Mouse (Mus musculus): ENCODE data around the gene Edn2. TPM values are rescaled to one million over a fixed set of nuclear protein-coding genes. Genes with fewer than 3 reads are reported as not detected.

Edn2 gene
- polyA plus RNA-seq, 1 experiment from 2014 or later = not detected

GRCm38 (mm10) chr4:120188651-120189161 is 27.7 kb downstream of the Edn2 start:
- Histone ChIP-seq H3K4me1 (ENCODE audit: control insufficient read depth, insufficient read depth, low read length) (no peaks in the 10 kb centered on the region), H3K4me3 (ENCODE audit: low read length) (no peak overlapping the region), H3K9ac (ENCODE audit: low read depth, low read length) (no peak overlapping the region), H3K4me2 (replicated peaks; ENCODE audit: low read depth, low read length) (no peak overlapping the region), H3K27me3 (ENCODE audit: control insufficient read depth, insufficient read depth, low read length) (no peaks in the 10 kb centered on the region), H3K36me3 (ENCODE audit: control insufficient read depth, insufficient read depth, low read length) (no peaks in the 10 kb centered on the region), H3K9me3 (ENCODE audit: control insufficient read depth, low read length) (no peaks in the 10 kb centered on the region), H3K27ac (ENCODE audit: low read depth, low read length) (no peak overlapping the region)
- WGBS = 65% methylated on average over 10 of the region's 10 CpGs
- no peak for ATAC-seq (ENCODE audit: low FRiP score, low TSS enrichment)

- Histone ChIP-seq H3K9me3 (ENCODE audit: control insufficient read depth, low read length) (no peaks in the 10 kb centered on the region), H3K4me2 (replicated peaks; ENCODE audit: low read depth, low read length) (no peak overlapping the region), H3K27ac (ENCODE audit: low read depth, low read length) (no peak overlapping the region), H3K27me3 (ENCODE audit: control insufficient read depth, insufficient read depth, low read length) (no peaks in the 10 kb centered on the region), H3K36me3 (ENCODE audit: control insufficient read depth, insufficient read depth, low read length) (no peaks in the 10 kb centered on the region), H3K9ac (ENCODE audit: low read depth, low read length) (no peak overlapping the region), H3K4me3 (ENCODE audit: low read length) (no peak overlapping the region), H3K4me1 (ENCODE audit: control insufficient read depth, insufficient read depth, low read length) (no peaks in the 10 kb centered on the region)
- 21% methylated on average over 2 of the region's 2 CpGs for WGBS
- ATAC-seq (ENCODE audit: low FRiP score, low TSS enrichment) = no peak
Observed at GRCm38 (mm10) chr4:120189941-120190340, 28.9 kb downstream of the Edn2 start.

DNA sequence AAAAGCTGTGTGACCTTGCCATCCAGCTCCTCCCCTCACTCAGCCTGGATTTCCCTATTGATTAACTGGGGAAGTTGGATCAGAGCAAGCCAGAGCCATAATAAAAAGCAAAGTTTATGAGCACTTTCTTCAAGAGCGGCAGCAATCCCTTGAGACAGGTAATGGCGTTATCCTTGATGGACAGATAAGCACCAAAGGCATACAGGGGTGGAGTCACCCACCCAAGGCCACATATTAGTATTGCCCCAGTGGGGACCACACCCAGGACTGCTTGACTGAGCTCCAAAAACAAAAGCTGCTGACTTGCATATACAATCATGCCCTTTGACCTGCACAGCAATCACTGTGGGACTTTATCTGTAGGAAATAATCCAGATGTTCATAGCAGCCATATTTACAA is 31.0 kb downstream of the Edn2 start:
- H3K36me3 ChIP-seq (ENCODE audit: control insufficient read depth, insufficient read depth, low read length) = no peaks in the 10 kb centered on the region
- H3K27ac ChIP-seq (ENCODE audit: low read depth, low read length) = no peak overlapping the region
- no peak overlapping the region for H3K9ac ChIP-seq (ENCODE audit: low read depth, low read length)
- H3K9me3 ChIP-seq (ENCODE audit: control insufficient read depth, low read length) = no peaks in the 10 kb centered on the region
- H3K4me1 ChIP-seq (ENCODE audit: control insufficient read depth, insufficient read depth, low read length) = no peaks in the 10 kb centered on the region
- WGBS = 58% methylated on average over 2 of the region's 2 CpGs
- H3K4me2 ChIP-seq (replicated peaks; ENCODE audit: low read depth, low read length) = no peak overlapping the region
- no peak for ATAC-seq (ENCODE audit: low FRiP score, low TSS enrichment)
- H3K27me3 ChIP-seq (ENCODE audit: control insufficient read depth, insufficient read depth, low read length) = no peaks in the 10 kb centered on the region
- no peak overlapping the region for H3K4me3 ChIP-seq (ENCODE audit: low read length)

GRCm38 (mm10) chr4:120194026-120194425 is 33.0 kb downstream of the Edn2 start:
- ATAC-seq (ENCODE audit: low FRiP score, low TSS enrichment) = no peak
- 85% methylated on average over 5 of the region's 5 CpGs for WGBS

GRCm38 (mm10) chr4:120194965-120195364 is 34.0 kb downstream of the Edn2 start:
- no peak for ATAC-seq (ENCODE audit: low FRiP score, low TSS enrichment)
- no peaks in the 10 kb centered on the region for H3K27me3 ChIP-seq (ENCODE audit: control insufficient read depth, insufficient read depth, low read length)
- no peak overlapping the region for H3K27ac ChIP-seq (ENCODE audit: low read depth, low read length)
- H3K4me1 ChIP-seq (ENCODE audit: control insufficient read depth, insufficient read depth, low read length) = no peaks in the 10 kb centered on the region
- H3K4me3 ChIP-seq (ENCODE audit: low read length) = no peak overlapping the region
- H3K9ac ChIP-seq (ENCODE audit: low read depth, low read length) = no peak overlapping the region
- no peaks in the 10 kb centered on the region for H3K36me3 ChIP-seq (ENCODE audit: control insufficient read depth, insufficient read depth, low read length)
- no peaks in the 10 kb centered on the region for H3K9me3 ChIP-seq (ENCODE audit: control insufficient read depth, low read length)
- no peak overlapping the region for H3K4me2 ChIP-seq (replicated peaks; ENCODE audit: low read depth, low read length)

More at GRCm38 (mm10) chr4:120194026-120194425, 33.0 kb downstream of the Edn2 start:
- H3K4me2 ChIP-seq (replicated peaks; ENCODE audit: low read depth, low read length) = no peak overlapping the region
- H3K9me3 ChIP-seq (ENCODE audit: control insufficient read depth, low read length) = no peaks in the 10 kb centered on the region
- H3K4me1 ChIP-seq (ENCODE audit: control insufficient read depth, insufficient read depth, low read length) = no peaks in the 10 kb centered on the region
- no peak overlapping the region for H3K27ac ChIP-seq (ENCODE audit: low read depth, low read length)
- no peak overlapping the region for H3K9ac ChIP-seq (ENCODE audit: low read depth, low read length)
- no peak overlapping the region for H3K4me3 ChIP-seq (ENCODE audit: low read length)
- H3K27me3 ChIP-seq (ENCODE audit: control insufficient read depth, insufficient read depth, low read length) = no peaks in the 10 kb centered on the region
- no peaks in the 10 kb centered on the region for H3K36me3 ChIP-seq (ENCODE audit: control insufficient read depth, insufficient read depth, low read length)

DNA sequence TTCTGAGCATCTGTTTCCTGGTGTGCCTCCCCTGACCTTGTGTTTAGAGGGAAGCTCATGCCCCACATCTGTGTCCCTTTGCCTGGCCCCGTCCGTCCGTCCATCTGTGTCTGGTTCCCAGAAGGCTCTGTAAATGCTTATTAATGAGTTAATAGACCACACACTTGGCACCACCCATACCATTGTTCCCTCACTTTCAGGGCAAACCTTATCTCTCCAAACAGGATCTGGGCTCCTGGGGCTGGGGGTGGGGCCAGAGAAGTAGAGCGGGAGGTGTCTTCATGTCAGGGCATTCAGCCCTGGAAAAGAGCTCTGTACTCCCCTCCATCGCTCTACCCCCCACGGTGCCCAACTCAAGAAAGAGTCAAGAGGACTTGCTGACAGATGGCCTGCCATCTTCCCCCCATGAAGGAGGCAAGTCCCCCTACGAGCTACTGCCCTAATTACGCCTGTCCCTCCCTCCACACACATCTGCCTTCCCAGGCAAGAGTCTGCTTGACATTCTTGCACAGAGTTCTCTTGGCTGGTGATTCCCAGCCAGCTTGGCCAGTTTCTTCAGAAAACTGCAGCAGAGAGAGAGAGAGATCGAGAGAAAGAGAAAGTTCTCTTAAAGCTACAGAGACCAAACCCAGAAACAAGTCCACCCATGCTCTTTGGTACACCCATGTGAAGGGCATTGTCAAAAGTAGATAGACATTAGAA is 38.3 kb downstream of the Edn2 start:
- H3K4me1 ChIP-seq (ENCODE audit: control insufficient read depth, insufficient read depth, low read length) = 0 out of 2 replicates have a peak, but pooled peaks cover 3% of the 10 kb centered on the region
- H3K9me3 ChIP-seq (ENCODE audit: control insufficient read depth, low read length) = no peaks in the 10 kb centered on the region
- H3K36me3 ChIP-seq (ENCODE audit: control insufficient read depth, insufficient read depth, low read length) = no peaks in the 10 kb centered on the region
- 50% methylated on average over 9 of the region's 9 CpGs for WGBS
- no peak overlapping the region for H3K4me2 ChIP-seq (replicated peaks; ENCODE audit: low read depth, low read length)
- H3K9ac ChIP-seq (ENCODE audit: low read depth, low read length) = no peak overlapping the region
- H3K27ac ChIP-seq (ENCODE audit: low read depth, low read length) = no peak overlapping the region
- H3K27me3 ChIP-seq (ENCODE audit: control insufficient read depth, insufficient read depth, low read length) = no peaks in the 10 kb centered on the region
- ATAC-seq (ENCODE audit: low FRiP score, low TSS enrichment) = no peak
- H3K4me3 ChIP-seq (ENCODE audit: low read length) = no peak overlapping the region

- no peak for ATAC-seq (ENCODE audit: low FRiP score, low TSS enrichment)
- Histone ChIP-seq H3K9ac (ENCODE audit: low read depth, low read length) (no peak overlapping the region), H3K4me1 (ENCODE audit: control insufficient read depth, insufficient read depth, low read length) (0 out of 2 replicates have a peak, but pooled peaks cover 6% of the 10 kb centered on the region), H3K27ac (ENCODE audit: low read depth, low read length) (no peak overlapping the region), H3K36me3 (ENCODE audit: control insufficient read depth, insufficient read depth, low read length) (no peaks in the 10 kb centered on the region), H3K4me3 (ENCODE audit: low read length) (no peak overlapping the region), H3K27me3 (ENCODE audit: control insufficient read depth, insufficient read depth, low read length) (no peaks in the 10 kb centered on the region), H3K4me2 (replicated peaks; ENCODE audit: low read depth, low read length) (no peak overlapping the region), H3K9me3 (ENCODE audit: control insufficient read depth, low read length) (no peaks in the 10 kb centered on the region)
- 81% methylated on average over 7 of the region's 7 CpGs for WGBS
Observed at GRCm38 (mm10) chr4:120200551-120201266, 39.7 kb downstream of the Edn2 start.

- no peaks in the 10 kb centered on the region for H3K9me3 ChIP-seq (ENCODE audit: control insufficient read depth, low read length)
- ATAC-seq (ENCODE audit: low FRiP score, low TSS enrichment) = no peak
- no peak overlapping the region for H3K9ac ChIP-seq (ENCODE audit: low read depth, low read length)
- no peaks in the 10 kb centered on the region for H3K36me3 ChIP-seq (ENCODE audit: control insufficient read depth, insufficient read depth, low read length)
- H3K4me2 ChIP-seq (replicated peaks; ENCODE audit: low read depth, low read length) = no peak overlapping the region
- H3K4me3 ChIP-seq (ENCODE audit: low read length) = no peak overlapping the region
- no peaks in the 10 kb centered on the region for H3K27me3 ChIP-seq (ENCODE audit: control insufficient read depth, insufficient read depth, low read length)
- no peak overlapping the region for H3K27ac ChIP-seq (ENCODE audit: low read depth, low read length)
- H3K4me1 ChIP-seq (ENCODE audit: control insufficient read depth, insufficient read depth, low read length) = 0 out of 2 replicates have a peak, but pooled peaks cover 6% of the 10 kb centered on the region
- 45% methylated on average over 9 of the region's 9 CpGs for WGBS
Observed at GRCm38 (mm10) chr4:120204357-120204942, 43.4 kb downstream of the Edn2 start.

GRCm38 (mm10) chr4:120206471-120206891 is 45.5 kb downstream of the Edn2 start:
- Histone ChIP-seq H3K4me2 (replicated peaks; ENCODE audit: low read depth, low read length) (no peak overlapping the region), H3K27ac (ENCODE audit: low read depth, low read length) (no peak overlapping the region), H3K27me3 (ENCODE audit: control insufficient read depth, insufficient read depth, low read length) (no peaks in the 10 kb centered on the region), H3K9ac (ENCODE audit: low read depth, low read length) (no peak overlapping the region), H3K4me3 (ENCODE audit: low read length) (no peak overlapping the region), H3K9me3 (ENCODE audit: control insufficient read depth, low read length) (no peaks in the 10 kb centered on the region), H3K36me3 (ENCODE audit: control insufficient read depth, insufficient read depth, low read length) (no peaks in the 10 kb centered on the region), H3K4me1 (ENCODE audit: control insufficient read depth, insufficient read depth, low read length) (0 out of 2 replicates have a peak, but pooled peaks cover 6% of the 10 kb centered on the region)
- 81% methylated on average over 6 of the region's 6 CpGs for WGBS
- ATAC-seq (ENCODE audit: low FRiP score, low TSS enrichment) = no peak

Data from kidney, embryonic 14.5 days (tissue).